Mouse (Mus musculus) cerebellum, adult 2 months (tissue): ENCODE results near the gene Gm10964. TPM values are rescaled to one million over a fixed set of nuclear protein-coding genes. Genes with fewer than 3 reads are reported as not detected.

ENCODE experiments used
- DNase-seq, 2 experiments: peaks; one replicate each; pipeline ENCODE4 v3.0.0; 2021
- H3K27ac ChIP-seq: fragments of 200-500 bp; 2 replicates; pipeline ENCODE4 v1.5.1; 2012; ENCODE audit warnings: low read length, control low read depth, inconsistent platforms; ENCODE audit not compliant: insufficient read depth
- H3K27me3 ChIP-seq: fragments of 200-500 bp; 2 replicates; pipeline ENCODE4 v1.6.1; 2012; ENCODE audit warnings: inconsistent platforms, mild to moderate bottlenecking, low read length, moderate library complexity; ENCODE audit not compliant: control insufficient read depth, insufficient read depth
- H3K4me1 ChIP-seq: fragments of 200-500 bp; 2 replicates; pipeline ENCODE4 v1.6.1; 2011; ENCODE audit warnings: low read length; ENCODE audit not compliant: control insufficient read depth, insufficient read depth
- H3K4me3 ChIP-seq: fragments of 200-500 bp; replicated peaks from 2 replicates; pipeline ENCODE3; 2011; ENCODE audit warnings: mild to moderate bottlenecking, low read depth, low read length, control low read depth; ENCODE audit not compliant: insufficient read depth
- CTCF ChIP-seq: fragments of 200-500 bp; IDR thresholded peaks from 2 replicates; pipeline ENCODE4 v1.5.1; 2011; ENCODE audit warnings: low read depth, mild to moderate bottlenecking, control low read depth, low read length, moderate library complexity, borderline replicate concordance; ENCODE audit not compliant: insufficient read depth
- POLR2A ChIP-seq: fragments of 200-500 bp; IDR thresholded peaks from 2 replicates; pipeline ENCODE4 v1.6.1; 2011; ENCODE audit warnings: low read length, control low read depth, borderline replicate concordance; ENCODE audit not compliant: insufficient read depth
- WGBS: fragments of 180-500 bp; shearing (Covaris S2); methylation state at CpG from one replicate; pipeline ENCODE4 v1.1.7; 2018; 5-methylcytosine and 5-hydroxymethylcytosine counted together
- polyA plus RNA-seq: library from polyadenylated mRNA; depleted of rRNA; stranded (reverse); fragments of >200 nt; gene quantifications from 2 replicates; pipeline ENCODE4 v1.2.3, GENCODE M21; 2012

Gene Gm10964
- polyA plus RNA-seq, 1 experiment = not detected

- no peak overlapping the region for H3K4me3 ChIP-seq
- no peaks in the 10 kb centered on the region; the same call in 1 of the 2 replicates for H3K4me1 ChIP-seq
- TF ChIP-seq POLR2A (no peak), CTCF (no peak)
- H3K27ac ChIP-seq = no peak overlapping the region
- DNase-seq = no peak
- WGBS = 79% methylated on average over 7 of the region's 7 CpGs
- H3K27me3 ChIP-seq = no peaks in the 10 kb centered on the region
Observed at GRCm38 (mm10) chr3:103714236-103714875, 24.8 kb upstream of the Gm10964 start.

DNA sequence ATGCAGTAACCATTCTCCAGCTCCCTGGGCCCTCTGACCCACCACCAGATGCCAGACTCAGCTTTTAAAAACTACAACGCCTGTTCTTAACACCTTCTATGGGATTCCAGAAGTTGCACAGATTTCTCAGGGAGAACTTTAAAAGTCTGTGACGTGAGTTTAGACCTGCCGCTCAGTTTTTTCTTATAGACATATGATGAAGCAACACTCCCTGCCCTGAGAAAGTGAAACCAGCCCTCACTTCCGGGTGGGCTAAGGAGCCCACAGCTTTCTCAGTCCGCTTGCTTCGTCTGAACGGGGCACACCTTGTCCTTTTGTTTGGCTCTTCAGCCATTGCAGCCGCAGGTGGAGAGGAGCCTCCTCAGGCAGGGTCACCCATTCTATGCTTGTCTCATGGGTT lies 24.2 kb upstream of the Gm10964 start:
- H3K27ac ChIP-seq = no peak overlapping the region

GRCm38 (mm10) chr3:103715762-103716693 lies 23.1 kb upstream of the Gm10964 start:
- no peak for DNase-seq
- Histone ChIP-seq H3K27ac (no peak overlapping the region), H3K27me3 (no peaks in the 10 kb centered on the region), H3K4me3 (no peak overlapping the region), H3K4me1 (no peaks in the 10 kb centered on the region; the same call in 1 of the 2 replicates)
- TF ChIP-seq POLR2A (no peak), CTCF (no peak)
- 55% methylated on average over 11 of the region's 11 CpGs for WGBS

More for the DNA sequence above, 24.2 kb upstream of the Gm10964 start:
- no peak for DNase-seq
- Histone ChIP-seq H3K4me3 (no peak overlapping the region), H3K4me1 (no peaks in the 10 kb centered on the region; the same call in 1 of the 2 replicates), H3K27me3 (no peaks in the 10 kb centered on the region)
- no peak for TF ChIP-seq POLR2A
- no peak for TF ChIP-seq CTCF
- 91% methylated on average over 8 of the region's 8 CpGs for WGBS

DNA sequence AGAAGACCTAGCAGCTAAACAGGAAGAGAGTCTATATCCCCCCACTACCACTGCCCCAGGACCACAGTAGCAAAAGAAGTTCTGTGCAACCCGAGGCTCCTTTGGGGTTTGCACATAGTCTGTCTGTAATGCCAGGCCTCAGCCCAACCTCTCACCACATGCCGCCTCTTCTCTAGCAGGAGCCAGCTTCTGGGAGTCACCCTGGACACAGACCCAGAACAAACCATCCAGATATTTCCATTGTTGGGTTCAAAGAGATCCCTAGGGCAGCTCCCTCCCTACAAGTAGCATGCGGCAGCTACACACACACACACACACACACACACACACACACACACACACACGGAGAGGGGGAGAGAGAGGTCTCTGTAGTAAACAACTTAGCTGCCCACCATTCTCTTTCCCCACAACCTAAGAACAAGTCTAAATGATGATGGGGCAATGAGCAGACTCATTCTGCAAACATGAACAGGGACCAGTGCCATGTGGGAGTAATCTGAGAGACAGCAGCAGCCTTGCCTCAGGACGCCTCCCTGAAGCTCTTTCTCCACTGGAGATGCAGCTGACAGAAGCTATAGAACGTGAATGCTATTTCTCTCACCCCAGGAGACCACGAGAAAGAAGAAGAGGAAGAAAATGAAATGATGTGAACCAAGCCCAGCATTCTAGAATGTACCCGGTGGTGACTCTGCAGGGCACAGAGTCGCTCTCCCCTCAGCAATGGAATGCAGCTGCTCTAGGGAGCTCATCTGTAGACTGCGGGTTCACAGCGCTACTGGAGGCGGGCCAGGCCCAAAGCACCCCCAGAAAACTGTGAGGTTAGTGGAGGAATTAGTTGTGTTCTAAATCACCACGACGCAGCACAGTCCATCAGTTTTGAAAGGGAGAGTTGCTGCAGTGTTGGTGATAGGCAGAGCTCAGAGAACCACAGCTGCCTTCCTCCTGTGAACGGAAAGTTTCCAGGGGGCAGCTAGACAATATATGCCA lies 22.1 kb upstream of the Gm10964 start:
- DNase-seq = no peak
- H3K4me1 ChIP-seq = no peaks in the 10 kb centered on the region; the same call in 1 of the 2 replicates
- TF ChIP-seq CTCF = no peak
- TF ChIP-seq POLR2A = no peak
- no peaks in the 10 kb centered on the region for H3K27me3 ChIP-seq
- WGBS = 64% methylated on average over 15 of the region's 15 CpGs
- H3K4me3 ChIP-seq = no peak overlapping the region
- H3K27ac ChIP-seq = no peak overlapping the region

DNA sequence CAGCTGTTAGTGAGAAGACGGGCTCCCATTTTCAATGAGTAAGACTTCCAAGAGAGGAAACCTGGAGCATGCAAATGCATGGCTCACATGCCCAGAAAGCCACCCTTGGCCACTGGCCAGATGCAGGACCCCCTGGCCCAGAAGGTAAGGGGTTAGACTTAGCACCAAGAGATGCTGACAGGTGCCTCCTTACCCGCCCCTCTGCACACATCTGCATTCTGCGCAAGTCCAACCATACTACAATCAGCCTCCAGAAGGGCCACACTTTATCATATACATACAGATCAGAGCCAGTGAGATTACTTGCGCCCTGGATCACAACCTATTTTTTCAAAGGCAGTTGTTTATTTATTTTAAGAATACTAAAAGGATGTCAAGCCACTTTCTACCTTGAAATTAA lies 20.4 kb upstream of the Gm10964 start:
- 90% methylated on average over 4 of the region's 4 CpGs for WGBS
- Histone ChIP-seq H3K27ac (no peak overlapping the region), H3K27me3 (no peaks in the 10 kb centered on the region), H3K4me1 (no peaks in the 10 kb centered on the region; the same call in 1 of the 2 replicates), H3K4me3 (no peak overlapping the region)
- DNase-seq = no peak
- TF ChIP-seq POLR2A = no peak
- no peak for TF ChIP-seq CTCF

DNA sequence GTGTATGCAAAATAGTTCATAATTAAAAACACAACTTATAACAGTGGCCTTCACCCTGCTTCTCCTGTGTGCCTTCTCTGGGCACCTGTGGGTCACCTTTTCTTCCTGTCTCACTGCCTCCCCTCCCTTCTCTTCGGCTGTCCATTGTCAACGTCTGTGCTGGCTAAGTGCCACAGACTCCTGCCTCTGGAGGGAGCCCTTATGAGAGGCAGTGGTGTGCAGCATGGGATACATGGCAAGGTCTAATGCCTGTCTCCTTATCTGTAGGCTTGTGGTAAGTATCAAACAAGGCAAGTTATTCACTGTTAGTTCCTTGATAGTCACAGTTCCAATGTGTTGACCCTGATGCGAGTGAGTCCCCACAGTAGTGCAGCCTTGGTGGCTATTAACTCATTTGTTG lies 15.0 kb upstream of the Gm10964 start:
- Histone ChIP-seq H3K27ac (no peak overlapping the region), H3K4me1 (no peaks in the 10 kb centered on the region), H3K27me3 (no peaks in the 10 kb centered on the region), H3K4me3 (no peak overlapping the region)
- 54% methylated on average over 3 of the region's 3 CpGs for WGBS
- DNase-seq = no peak
- TF ChIP-seq POLR2A (no peak), CTCF (no peak)

DNA sequence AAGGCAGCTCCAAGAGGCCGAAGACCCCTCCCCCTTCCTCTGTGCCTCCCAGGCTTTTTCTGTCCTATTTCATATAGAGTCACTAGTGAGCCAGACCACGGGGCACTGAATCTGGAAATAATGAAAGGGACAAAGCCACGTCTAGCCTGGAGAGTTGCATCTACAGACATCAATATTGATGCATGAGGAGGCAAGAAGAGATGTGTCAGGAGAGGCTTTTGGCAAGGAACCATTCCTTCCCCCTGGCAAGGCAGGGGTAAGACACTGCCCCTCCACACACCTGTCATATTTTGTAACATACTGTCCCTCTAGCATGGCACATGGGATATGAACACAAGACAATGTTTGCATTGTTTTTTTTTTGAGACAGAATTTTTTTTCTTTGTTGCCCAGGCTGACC lies 12.5 kb upstream of the Gm10964 start:
- no peak for DNase-seq
- 49% methylated on average over 3 of the region's 3 CpGs for WGBS
- H3K27me3 ChIP-seq = no peaks in the 10 kb centered on the region
- H3K27ac ChIP-seq = no peak overlapping the region
- no peaks in the 10 kb centered on the region for H3K4me1 ChIP-seq
- no peak for TF ChIP-seq CTCF
- no peak overlapping the region for H3K4me3 ChIP-seq
